Mouse (Mus musculus): Measurements from ENCODE around the gene Cox6b1.

- TF ChIP-seq CTCF (IDR thresholded peaks at IDR 0.05; ENCODE audit: insufficient read depth, low read depth, low read length): peak; percentile 65; the same call in 1 of the 2 replicates
- no peak for TF ChIP-seq POLR2A (IDR thresholded peaks at IDR 0.05; ENCODE audit: insufficient read depth, low read depth, low read length)
Observed at GRCm38 (mm10) chr7:30613529-30614112, 12.3 kb downstream of the Cox6b1 start.
